Mouse (Mus musculus): ENCODE measurements around the gene Cps1. TPM values are rescaled to one million over a fixed set of nuclear protein-coding genes. Genes with fewer than 3 reads are reported as not detected.

Cps1 gene
- 275 and 289 TPM in 2 replicates for polyA plus RNA-seq (2014; fragmentation: Nextera tagmentation; extraction: Ambion mirVana)

- H3K4me1 ChIP-seq (replicated peaks; ENCODE audit: control insufficient read depth, insufficient read depth, low read length): no peaks in the 10 kb centered on the region
- WGBS: 80% methylated on average over 3 of the region's 3 CpGs
- H3K27ac ChIP-seq (ENCODE audit: low read depth): no peak within 1 kb of the TSS
- H3K4me2 ChIP-seq (ENCODE audit: low read length): no peak within 1 kb of the TSS
- H3K9ac ChIP-seq (ENCODE audit: low read length): no peak within 1 kb of the TSS
- no peak for DNase-seq (ENCODE audit: low spot score)
- no peaks in the 10 kb centered on the region for H3K36me3 ChIP-seq (ENCODE audit: control insufficient read depth, insufficient read depth, low read length)
- no peak within 1 kb of the TSS for H3K4me3 ChIP-seq (ENCODE audit: low read depth, low read length)
- H3K27me3 ChIP-seq (replicated peaks; ENCODE audit: control insufficient read depth, insufficient read depth, low read length): no peaks in the 10 kb centered on the region
- no peaks in the 10 kb centered on the region for H3K9me3 ChIP-seq (ENCODE audit: control insufficient read depth, low read length)
- no peak for ATAC-seq (replicated peaks; ENCODE audit: low FRiP score, low TSS enrichment, low read depth)
Measured at GRCm38 (mm10) chr1:67122797-67123196, at the start of gene Cps1. Cps1 (plus strand) TSS chr1:67123026.

- Histone ChIP-seq H3K27ac (ENCODE audit: low read depth) (no peak overlapping the region), H3K36me3 (ENCODE audit: control insufficient read depth, insufficient read depth, low read length) (no peaks in the 10 kb centered on the region), H3K9ac (ENCODE audit: low read length) (no peak overlapping the region), H3K4me3 (ENCODE audit: low read depth, low read length) (no peak overlapping the region), H3K4me2 (ENCODE audit: low read length) (no peak overlapping the region), H3K9me3 (ENCODE audit: control insufficient read depth, low read length) (no peaks in the 10 kb centered on the region), H3K27me3 (replicated peaks; ENCODE audit: control insufficient read depth, insufficient read depth, low read length) (no peaks in the 10 kb centered on the region), H3K4me1 (replicated peaks; ENCODE audit: control insufficient read depth, insufficient read depth, low read length) (no peaks in the 10 kb centered on the region)
- ATAC-seq (replicated peaks; ENCODE audit: low FRiP score, low TSS enrichment, low read depth) (peak; percentile 84), DNase-seq (ENCODE audit: low spot score) (no peak)
- 55% methylated on average over 2 of the region's 2 CpGs for WGBS
Measured at GRCm38 (mm10) chr1:67077739-67078138, 45.1 kb upstream of the Cps1 start.

DNA sequence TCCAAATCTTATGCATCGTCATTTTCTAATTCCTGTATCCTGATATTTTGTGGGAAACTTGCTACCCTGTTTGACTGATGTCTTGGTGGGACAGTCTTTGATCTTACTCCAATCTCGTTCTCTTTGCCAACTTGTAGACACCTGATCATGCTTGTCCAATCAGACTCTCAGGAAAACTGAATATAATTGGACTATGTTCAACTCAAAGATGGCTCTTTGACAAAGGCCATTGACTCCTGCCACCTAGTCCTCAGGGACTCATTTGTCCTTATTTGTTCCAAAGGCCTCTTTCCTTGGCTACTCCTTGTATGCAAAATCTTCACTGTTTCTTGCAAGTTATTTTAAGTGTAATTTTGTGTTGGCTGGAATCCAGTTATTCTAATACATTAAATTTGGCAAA is 44.2 kb upstream of the Cps1 start:
- Histone ChIP-seq H3K4me1 (replicated peaks; ENCODE audit: control insufficient read depth, insufficient read depth, low read length) (no peaks in the 10 kb centered on the region), H3K27ac (ENCODE audit: low read depth) (no peak overlapping the region), H3K27me3 (replicated peaks; ENCODE audit: control insufficient read depth, insufficient read depth, low read length) (no peaks in the 10 kb centered on the region), H3K36me3 (ENCODE audit: control insufficient read depth, insufficient read depth, low read length) (no peaks in the 10 kb centered on the region), H3K4me3 (ENCODE audit: low read depth, low read length) (no peak overlapping the region), H3K9ac (ENCODE audit: low read length) (no peak overlapping the region), H3K9me3 (ENCODE audit: control insufficient read depth, low read length) (no peaks in the 10 kb centered on the region), H3K4me2 (ENCODE audit: low read length) (no peak overlapping the region)
- WGBS: 78% methylated on average over 2 of the region's 2 CpGs
- no peak for ATAC-seq (replicated peaks; ENCODE audit: low FRiP score, low TSS enrichment, low read depth)
- no peak for DNase-seq (ENCODE audit: low spot score)

DNA sequence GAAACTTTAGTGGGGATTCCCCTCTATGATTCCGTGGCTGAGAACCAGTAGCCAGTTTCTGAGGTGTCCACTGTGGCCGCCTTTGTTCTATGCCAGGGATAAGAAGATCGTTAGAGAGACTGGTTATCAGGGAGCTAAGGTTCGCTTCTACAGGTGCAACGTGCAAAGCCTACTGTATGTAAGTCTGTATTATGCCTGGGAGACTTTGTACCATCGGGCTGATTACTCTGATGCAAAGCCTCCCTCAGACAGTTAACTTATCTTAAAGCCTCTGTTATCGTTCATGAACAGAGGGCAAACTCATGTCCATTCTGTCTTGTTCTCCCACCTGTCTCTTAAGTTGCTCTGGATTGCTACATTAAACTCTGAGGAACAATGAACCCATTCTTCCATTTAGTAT is 43.7 kb upstream of the Cps1 start:
- Histone ChIP-seq H3K27me3 (replicated peaks; ENCODE audit: control insufficient read depth, insufficient read depth, low read length) (no peaks in the 10 kb centered on the region), H3K36me3 (ENCODE audit: control insufficient read depth, insufficient read depth, low read length) (no peaks in the 10 kb centered on the region), H3K9ac (ENCODE audit: low read length) (no peak overlapping the region), H3K9me3 (ENCODE audit: control insufficient read depth, low read length) (no peaks in the 10 kb centered on the region), H3K27ac (ENCODE audit: low read depth) (no peak overlapping the region), H3K4me2 (ENCODE audit: low read length) (no peak overlapping the region), H3K4me3 (ENCODE audit: low read depth, low read length) (no peak overlapping the region), H3K4me1 (replicated peaks; ENCODE audit: control insufficient read depth, insufficient read depth, low read length) (no peaks in the 10 kb centered on the region)
- ATAC-seq (replicated peaks; ENCODE audit: low FRiP score, low TSS enrichment, low read depth) (peak; percentile 82), DNase-seq (ENCODE audit: low spot score) (no peak)
- 79% methylated on average over 7 of the region's 7 CpGs for WGBS

GRCm38 (mm10) chr1:67092473-67092872 is 30.4 kb upstream of the Cps1 start:
- H3K36me3 ChIP-seq (ENCODE audit: control insufficient read depth, insufficient read depth, low read length): no peaks in the 10 kb centered on the region
- H3K4me2 ChIP-seq (ENCODE audit: low read length): no peak overlapping the region
- WGBS: 89% methylated on average over 1 of the region's 1 CpGs
- H3K27ac ChIP-seq (ENCODE audit: low read depth): no peak overlapping the region
- H3K27me3 ChIP-seq (replicated peaks; ENCODE audit: control insufficient read depth, insufficient read depth, low read length): no peaks in the 10 kb centered on the region
- no peaks in the 10 kb centered on the region for H3K4me1 ChIP-seq (replicated peaks; ENCODE audit: control insufficient read depth, insufficient read depth, low read length)
- 0 out of 2 replicates have a peak, but pooled peaks cover 2% of the 10 kb centered on the region for H3K9me3 ChIP-seq (ENCODE audit: control insufficient read depth, low read length)
- ATAC-seq (replicated peaks; ENCODE audit: low FRiP score, low TSS enrichment, low read depth): no peak
- no peak overlapping the region for H3K9ac ChIP-seq (ENCODE audit: low read length)
- no peak for DNase-seq (ENCODE audit: low spot score)
- no peak overlapping the region for H3K4me3 ChIP-seq (ENCODE audit: low read depth, low read length)

- no peak for ATAC-seq (replicated peaks; ENCODE audit: low FRiP score, low TSS enrichment, low read depth)
- H3K27me3 ChIP-seq (replicated peaks; ENCODE audit: control insufficient read depth, insufficient read depth, low read length): no peaks in the 10 kb centered on the region
- H3K27ac ChIP-seq (ENCODE audit: low read depth): no peak overlapping the region
- no peak overlapping the region for H3K4me2 ChIP-seq (ENCODE audit: low read length)
- 0 out of 2 replicates have a peak, but pooled peaks cover 2% of the 10 kb centered on the region for H3K9me3 ChIP-seq (ENCODE audit: control insufficient read depth, low read length)
- H3K36me3 ChIP-seq (ENCODE audit: control insufficient read depth, insufficient read depth, low read length): no peaks in the 10 kb centered on the region
- no peak for DNase-seq (ENCODE audit: low spot score)
- H3K9ac ChIP-seq (ENCODE audit: low read length): no peak overlapping the region
- H3K4me1 ChIP-seq (replicated peaks; ENCODE audit: control insufficient read depth, insufficient read depth, low read length): 0 out of 2 replicates have a peak, but pooled peaks cover 6% of the 10 kb centered on the region
- H3K4me3 ChIP-seq (ENCODE audit: low read depth, low read length): no peak overlapping the region
- WGBS: 76% methylated on average over 1 of the region's 1 CpGs
Measured at GRCm38 (mm10) chr1:67099215-67099614, 23.6 kb upstream of the Cps1 start.

GRCm38 (mm10) chr1:67103476-67104248 is 19.2 kb upstream of the Cps1 start:
- Histone ChIP-seq H3K9me3 (ENCODE audit: control insufficient read depth, low read length) (no peaks in the 10 kb centered on the region), H3K4me1 (replicated peaks; ENCODE audit: control insufficient read depth, insufficient read depth, low read length) (0 out of 2 replicates have a peak, but pooled peaks cover 6% of the 10 kb centered on the region), H3K4me2 (ENCODE audit: low read length) (no peak overlapping the region), H3K4me3 (ENCODE audit: low read depth, low read length) (no peak overlapping the region), H3K36me3 (ENCODE audit: control insufficient read depth, insufficient read depth, low read length) (no peaks in the 10 kb centered on the region), H3K27ac (ENCODE audit: low read depth) (no peak overlapping the region), H3K27me3 (replicated peaks; ENCODE audit: control insufficient read depth, insufficient read depth, low read length) (no peaks in the 10 kb centered on the region), H3K9ac (ENCODE audit: low read length) (no peak overlapping the region)
- DNase-seq (ENCODE audit: low spot score) (no peak), ATAC-seq (replicated peaks; ENCODE audit: low FRiP score, low TSS enrichment, low read depth) (no peak)
- WGBS: 54% methylated on average over 12 of the region's 12 CpGs

DNA sequence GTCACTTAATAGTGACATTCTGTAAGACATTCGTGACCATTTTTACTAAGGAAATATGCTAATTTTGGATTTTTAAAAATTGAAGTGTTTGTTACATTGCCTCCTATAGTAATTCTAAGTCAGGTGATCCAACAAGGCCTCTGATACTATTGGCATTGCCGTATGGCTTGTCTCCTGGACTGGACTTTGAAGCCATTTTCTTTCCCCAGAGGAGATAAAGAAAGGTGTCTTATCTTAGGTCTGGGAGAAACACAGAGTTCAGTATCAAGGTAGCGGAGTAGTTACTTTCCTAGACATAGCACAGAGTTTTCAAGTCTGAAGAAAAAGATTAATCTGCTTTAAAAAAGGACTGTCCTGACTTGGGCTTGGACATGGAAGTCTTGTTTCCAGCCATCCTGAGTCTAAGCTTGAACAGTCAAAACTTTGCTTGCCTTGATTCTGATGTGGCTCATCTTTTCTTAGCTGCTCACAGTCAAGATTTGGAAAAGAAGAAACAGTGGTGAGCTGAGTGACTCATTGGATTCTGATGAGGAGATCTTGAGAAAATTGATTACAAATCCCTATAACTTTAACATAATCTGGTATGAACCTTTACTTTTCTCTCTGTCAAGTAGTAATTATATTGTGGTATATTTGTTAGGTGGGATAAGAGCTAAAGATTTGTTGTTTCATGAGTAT is 11.1 kb upstream of the Cps1 start:
- no peak overlapping the region for H3K27ac ChIP-seq (ENCODE audit: low read depth)

More for the DNA sequence above, 11.1 kb upstream of the Cps1 start:
- H3K36me3 ChIP-seq (ENCODE audit: control insufficient read depth, insufficient read depth, low read length): no peaks in the 10 kb centered on the region
- H3K4me3 ChIP-seq (ENCODE audit: low read depth, low read length): peak overlapping the region; percentile 3
- DNase-seq (ENCODE audit: low spot score) (no peak), ATAC-seq (replicated peaks; ENCODE audit: low FRiP score, low TSS enrichment, low read depth) (0 out of 2 replicates have a peak, but pooled peaks have one; percentile 67)
- H3K4me1 ChIP-seq (replicated peaks; ENCODE audit: control insufficient read depth, insufficient read depth, low read length): no peaks in the 10 kb centered on the region
- H3K9me3 ChIP-seq (ENCODE audit: control insufficient read depth, low read length): no peaks in the 10 kb centered on the region
- no peaks in the 10 kb centered on the region for H3K27me3 ChIP-seq (replicated peaks; ENCODE audit: control insufficient read depth, insufficient read depth, low read length)
- 83% methylated on average over 3 of the region's 3 CpGs for WGBS
- H3K4me2 ChIP-seq (ENCODE audit: low read length): no peak overlapping the region
- no peak overlapping the region for H3K9ac ChIP-seq (ENCODE audit: low read length)

Data from intestine, embryonic 14.5 days (tissue).